Mouse (Mus musculus): ENCODE measurements at regions not wholly inside any gene's neighbourhood (a gene's known extent, or its start where the extent isn't known, plus 50 kb on each side); places are given as distances from the start of the nearest gene placed in this dataset.

- TF ChIP-seq CTCF (IDR thresholded peaks at IDR 0.05; ENCODE audit: low read depth) (no peak), EP300 (optimal IDR thresholded peaks at IDR 0.05) (no peak)
Observed at GRCm38 (mm10) chr3:18751660-18752259, 803.5 kb downstream of the Cypt12 start.

Data from stomach, postnatal 0 days (tissue).